Mouse (Mus musculus): ENCODE results near the gene Ackr2.

DNA sequence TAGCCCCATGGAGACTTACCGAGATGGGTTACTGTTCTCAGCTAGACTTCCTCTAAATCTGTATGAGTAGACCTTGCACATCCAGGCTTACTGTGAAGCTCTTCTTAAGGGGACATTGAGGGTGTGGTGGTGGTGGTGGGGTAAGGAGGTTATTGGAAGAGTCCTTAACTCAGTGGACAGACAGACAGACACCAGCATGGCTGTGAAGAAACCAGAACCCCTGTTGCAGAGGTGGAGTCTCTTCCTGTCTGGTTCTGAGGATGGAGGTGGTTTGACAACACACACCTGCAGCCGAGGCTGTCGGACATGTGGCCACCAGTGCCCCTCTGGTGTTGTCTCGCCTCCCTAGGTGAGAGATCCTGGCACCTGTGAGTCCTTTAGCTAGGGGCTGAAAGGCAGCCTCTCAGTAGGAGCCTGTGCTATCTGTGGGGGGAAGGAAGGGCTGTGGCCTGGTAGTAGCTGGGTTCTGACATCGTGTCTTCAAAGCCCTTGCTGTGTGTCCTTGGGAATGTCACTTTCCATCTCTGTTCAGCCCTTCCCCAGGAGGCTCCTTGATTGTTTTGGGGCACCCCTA, 2.2 kb downstream of the Ackr2 start:
- no peak for TF ChIP-seq GATA1 (IDR thresholded peaks at IDR 0.05; ENCODE audit: low read length)
- TF ChIP-seq TAL1 (IDR thresholded peaks at IDR 0.05; ENCODE audit: low read length): no peak

Measured in erythroblast, embryonic 14.5 days (primary cell).